Mouse (Mus musculus): ENCODE data around the gene Sem1.
"Not testable (repeated sequence)": the region's sequence is repeated elsewhere in the genome, so short reads cannot be mapped to it uniquely, and the experiment has no call there.

Gene Sem1

DNA sequence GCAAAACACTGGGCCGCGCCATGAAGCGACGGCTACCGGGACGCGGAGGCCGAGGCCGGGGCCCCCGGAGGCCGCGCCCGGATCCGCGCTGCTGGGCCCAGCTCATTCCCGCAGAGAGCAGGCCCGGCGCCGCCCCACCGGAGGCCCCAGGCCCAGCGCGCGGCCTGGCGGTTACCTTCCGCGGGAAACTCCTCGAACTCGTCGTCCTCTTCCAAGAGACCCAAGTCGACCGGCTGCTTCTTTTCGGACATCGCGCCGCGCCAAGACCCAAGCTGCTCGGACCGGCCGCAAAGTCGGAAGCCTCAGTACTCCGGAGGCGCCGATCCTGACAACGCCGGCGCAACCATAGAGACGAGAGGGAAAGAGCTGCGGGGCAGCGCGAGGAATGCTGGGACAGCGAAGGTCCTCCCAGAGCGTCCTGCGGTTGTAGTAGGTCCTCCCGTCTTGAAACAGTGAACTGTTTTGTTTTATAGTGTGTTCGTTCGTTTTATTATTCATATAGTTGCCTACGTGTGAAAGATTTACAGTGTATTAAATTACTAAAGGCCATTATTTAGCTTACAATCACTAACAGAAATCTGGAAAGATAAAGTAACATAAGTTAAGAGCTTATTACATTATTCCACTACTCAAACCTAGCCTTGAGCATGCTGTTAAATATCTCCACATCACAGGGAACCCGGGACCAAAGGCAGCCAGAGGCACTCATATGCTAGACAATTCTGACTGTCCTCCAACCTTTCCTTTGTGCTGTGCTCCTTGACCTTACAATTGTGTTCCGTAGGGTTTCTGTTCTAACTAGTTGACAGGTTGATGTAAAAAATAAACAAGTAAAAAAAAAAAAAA, at the start of gene Sem1:
TSS of gene Sem1 (minus strand) at position 360 of the 846 bp plus-strand sequence.
- DNase-seq = peak; percentile 75 to 82

DNA sequence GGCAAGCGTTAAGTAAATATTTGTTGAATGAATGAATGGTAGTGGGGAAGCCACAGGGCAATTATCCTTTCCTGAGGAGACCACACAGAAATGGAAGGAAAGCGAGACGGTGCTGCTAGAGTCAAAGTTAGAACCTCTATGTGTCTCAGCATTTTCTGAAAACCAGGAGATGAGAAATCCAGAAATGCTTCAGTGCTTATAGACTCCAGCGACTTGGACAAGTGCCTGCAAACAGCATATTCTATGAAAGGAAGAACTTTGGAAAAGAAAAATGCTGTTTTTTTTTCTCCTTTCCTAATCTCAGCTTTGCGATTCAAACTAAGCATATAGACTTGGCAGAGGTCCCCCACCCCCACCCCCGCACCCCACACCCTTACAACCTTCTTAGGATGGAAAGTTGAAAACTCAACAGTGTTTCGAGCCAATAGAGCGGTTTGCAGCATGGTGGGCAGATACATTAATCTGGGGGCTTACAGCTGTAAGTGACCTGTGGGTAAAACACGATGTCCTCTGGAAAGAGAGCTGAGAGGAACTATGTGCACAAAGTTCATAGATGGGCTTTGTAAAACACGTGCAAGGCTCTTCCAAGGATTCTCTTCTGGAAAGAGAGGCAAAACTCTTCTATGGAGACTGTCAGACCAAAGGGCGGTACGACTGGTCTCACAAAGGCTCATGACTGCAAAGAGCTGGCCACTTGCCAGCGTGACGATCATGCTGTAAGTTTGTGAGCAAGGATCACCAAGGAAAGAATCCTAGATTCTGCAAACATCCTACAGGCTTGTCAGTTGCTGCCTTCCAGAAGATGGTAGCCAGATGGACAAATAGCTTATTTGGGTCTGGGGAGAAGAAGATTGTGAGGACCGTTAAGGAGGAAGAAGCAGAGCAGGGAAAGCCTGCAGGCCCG, 44.6 kb upstream of the Sem1 start:
- no peak for DNase-seq

DNA sequence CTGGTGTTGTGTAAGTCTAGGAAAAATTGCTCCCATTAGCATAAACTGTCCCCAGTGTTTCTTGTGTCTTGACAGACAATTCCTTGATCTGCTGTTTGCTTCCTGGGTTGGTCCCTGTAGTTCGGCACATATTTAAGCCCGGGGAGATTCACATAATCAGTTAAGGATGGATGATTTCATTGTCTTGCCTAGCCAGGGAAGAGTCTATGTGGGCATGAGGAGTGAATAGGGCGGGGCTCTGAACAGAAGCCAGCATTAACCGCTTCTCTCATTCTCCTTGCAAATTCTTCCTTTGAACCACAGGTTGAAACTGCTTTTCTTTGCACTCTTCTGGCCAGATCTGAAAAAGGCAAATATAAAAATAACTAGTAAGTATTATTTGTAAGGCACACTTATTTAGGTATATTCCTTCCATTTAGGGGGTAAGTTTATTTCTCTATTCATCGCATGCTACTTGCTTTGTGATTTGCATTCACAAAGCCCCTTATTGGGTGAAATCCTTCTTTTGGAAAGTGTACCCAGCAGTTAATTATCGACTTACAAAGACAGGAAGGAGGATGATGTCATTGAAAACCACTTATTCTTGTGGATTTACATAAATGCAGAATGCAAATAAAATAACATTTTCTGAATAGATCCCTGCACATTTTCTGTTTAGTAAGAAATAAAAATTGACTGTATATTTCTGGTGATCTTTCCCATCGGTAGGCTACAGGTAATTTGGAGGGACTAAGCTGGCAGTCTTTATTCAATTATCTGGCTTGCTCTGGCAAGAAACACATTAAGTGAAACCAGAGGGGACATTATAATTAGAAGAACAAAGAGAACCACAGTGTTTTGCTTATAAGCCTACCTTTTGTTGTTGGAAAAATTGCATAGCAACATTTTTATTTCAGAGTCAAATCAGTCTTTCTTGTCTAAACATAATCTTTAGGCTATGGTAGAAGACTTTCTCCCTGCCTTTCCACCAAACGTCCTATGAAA, 25.4 kb upstream of the Sem1 start:
- DNase-seq = no peak

DNA sequence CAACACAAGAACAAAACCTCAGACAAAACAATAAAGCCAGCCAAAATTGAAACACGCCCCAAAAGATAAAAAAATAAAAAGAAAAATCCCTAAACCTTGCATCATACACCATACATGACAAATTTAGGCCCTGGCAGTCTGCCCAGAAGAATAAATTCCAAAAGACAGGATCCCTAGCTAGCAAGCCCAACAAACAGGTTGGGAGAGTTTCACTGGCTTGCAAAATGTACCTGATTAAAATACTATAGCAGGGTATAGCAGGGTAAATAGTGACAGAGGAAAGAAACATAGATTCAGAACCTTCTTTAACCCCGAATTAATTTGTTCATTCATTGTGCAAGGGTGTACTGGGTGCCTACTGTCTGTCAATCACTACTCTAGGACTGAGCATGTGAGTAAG, 7.8 kb upstream of the Sem1 start:
- no peak for DNase-seq

DNA sequence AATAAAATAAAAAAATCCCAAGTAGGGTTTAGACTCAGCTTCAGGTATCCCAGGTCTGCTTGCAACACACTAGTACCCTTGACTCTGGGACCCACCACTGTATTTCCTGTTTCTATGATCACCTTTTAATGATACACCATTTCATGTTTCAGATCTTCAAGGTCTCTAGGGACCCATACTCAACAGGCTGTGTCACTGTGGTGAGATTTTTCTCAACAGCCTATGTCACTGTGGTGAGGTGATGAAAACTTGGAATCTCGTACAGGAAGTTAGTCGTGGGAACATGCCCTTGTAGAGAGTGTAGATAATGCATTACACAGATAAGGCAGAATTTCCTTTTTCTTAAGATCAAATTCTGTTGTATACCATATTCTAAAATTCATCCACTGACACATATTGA, 3.4 kb upstream of the Sem1 start:
- DNase-seq = no peak

DNA sequence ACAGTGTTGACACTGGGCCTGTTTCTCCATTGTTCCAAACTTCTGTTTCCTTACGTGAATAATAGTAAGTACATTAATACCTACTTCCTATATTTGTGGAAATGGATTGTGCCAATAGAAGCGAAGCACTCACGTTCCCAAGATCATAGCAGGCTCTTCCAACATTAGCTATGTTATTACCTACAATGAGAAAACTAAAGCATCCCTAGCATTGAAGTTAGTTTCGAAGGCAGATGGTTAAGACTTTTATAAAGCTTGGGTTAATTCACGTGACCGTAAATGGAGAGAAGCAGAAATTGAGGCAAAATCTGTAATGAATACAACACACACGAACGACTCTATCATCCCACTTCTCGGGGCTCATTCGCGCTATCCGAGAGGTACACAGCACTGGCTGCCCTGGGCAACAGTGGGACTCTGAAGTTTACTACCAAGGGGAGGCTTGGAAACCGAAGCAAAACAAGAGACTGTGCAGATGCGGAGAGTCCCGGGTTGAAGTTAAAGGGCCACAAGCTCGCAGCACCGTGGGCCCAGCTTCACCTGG, 650 bp downstream of the Sem1 start:
- no peak for DNase-seq

DNA sequence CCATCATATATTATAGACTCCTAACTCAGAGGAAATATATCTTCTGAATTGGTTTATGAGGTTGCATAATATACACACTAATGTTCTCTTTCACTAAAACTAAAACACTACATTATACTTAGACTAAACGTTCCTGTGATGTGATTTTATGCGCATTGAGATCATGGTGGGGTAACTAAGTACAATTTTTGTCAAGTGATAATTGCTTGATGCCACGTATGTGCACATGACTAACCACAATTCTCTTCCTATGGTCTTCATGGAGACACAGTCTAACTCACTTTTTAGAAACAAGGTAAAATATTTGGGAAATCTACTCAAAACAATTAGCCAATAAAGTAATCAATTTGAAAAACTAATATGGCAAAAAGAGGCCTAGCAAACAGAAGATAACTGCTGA, 1.2 kb downstream of the Sem1 start:
- DNase-seq = no peak

DNA sequence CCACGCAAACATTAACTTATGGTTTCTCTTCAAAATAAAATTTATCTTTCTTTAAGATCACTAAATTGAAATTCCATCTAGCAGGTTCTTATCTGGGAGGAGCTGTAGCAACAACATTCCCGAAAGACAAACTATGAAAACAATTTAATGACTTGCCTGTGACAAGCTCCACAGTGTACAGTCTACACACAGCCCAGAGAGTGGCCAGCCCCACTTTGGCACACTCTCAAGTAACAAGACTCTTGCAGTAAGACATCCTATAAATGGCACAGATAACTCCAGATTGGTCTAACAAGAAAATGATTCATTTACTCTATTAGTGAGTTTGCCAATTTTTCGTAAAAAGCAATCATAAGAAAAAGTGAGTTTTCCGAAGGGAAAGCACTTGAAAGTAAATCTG, 2.7 kb downstream of the Sem1 start:
- no peak for DNase-seq

DNA sequence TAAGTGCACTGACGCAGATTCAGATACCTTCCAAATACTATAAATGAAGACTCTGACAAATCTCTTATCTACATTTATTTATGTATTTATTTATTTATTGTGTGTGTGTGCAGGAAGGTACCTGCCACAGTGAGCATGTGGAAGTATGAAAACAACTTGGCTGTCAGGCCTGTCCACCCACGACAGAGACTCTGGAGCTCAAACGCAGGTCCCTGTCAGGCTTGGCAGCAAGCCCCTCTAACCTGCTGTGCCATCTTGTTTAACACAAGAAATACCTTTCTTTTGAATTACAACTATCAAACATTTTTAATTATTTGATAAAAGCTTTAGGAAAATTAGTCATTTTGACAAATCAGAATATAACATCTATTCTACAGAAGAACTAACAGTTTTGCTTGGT, 10.0 kb downstream of the Sem1 start:
- DNase-seq = no peak

DNA sequence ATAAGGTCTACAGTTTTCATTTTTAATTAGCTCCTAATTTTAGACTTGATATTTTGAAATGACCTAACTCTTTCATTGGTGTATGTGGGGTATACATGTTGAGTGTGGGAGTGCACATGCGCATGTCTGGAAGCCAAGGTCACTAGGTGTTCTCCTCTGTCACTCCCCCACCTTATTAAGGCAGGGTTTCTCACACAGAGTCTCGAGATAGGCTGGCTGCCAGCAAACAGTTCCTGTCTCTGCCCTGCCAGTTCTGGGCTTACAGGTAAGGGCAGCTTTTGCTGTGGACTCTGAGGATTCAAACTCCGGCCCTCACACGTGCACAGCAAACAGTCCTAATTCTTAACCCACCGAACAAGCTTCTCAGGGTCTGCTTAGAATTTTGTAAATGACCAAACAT, 14.8 kb downstream of the Sem1 start:
- DNase-seq = no peak

DNA sequence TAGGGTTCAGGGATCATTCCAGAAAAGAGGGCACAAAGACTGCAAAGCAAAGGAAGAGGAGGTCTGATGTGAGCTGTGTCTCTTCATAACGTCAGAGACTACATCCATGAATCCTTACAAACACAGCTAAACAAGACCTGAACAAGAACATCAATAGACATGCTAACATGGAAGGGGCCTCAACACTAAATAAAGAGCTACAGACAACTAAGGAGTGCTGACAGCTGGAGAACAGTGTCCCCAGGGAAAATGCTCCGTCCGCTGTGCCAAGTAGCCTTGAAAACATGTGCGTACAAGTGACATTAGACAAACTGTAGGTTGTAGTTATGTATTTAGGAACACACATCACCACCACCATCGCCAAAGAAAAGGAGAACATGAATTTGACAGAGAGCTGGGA, 15.7 kb downstream of the Sem1 start:
- DNase-seq = no peak

DNA sequence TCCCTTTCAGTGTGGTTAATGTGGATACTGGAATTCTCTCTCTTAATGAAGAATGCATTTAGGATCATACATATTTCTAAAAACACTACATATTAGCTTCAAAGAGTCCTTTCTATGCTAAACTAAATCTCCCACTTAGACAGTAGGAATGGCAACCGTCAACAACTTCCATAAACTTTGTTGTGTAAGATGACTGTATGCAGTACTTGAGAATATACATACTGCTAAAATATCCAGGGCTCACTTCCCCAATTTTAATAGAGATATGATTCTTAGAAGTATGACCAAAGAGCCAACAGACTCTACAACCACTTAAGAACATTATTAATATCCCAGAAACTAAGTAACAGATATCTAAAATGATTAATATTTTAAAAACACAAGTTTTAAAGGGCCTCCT, 20.8 kb downstream of the Sem1 start:
- no peak for DNase-seq

DNA sequence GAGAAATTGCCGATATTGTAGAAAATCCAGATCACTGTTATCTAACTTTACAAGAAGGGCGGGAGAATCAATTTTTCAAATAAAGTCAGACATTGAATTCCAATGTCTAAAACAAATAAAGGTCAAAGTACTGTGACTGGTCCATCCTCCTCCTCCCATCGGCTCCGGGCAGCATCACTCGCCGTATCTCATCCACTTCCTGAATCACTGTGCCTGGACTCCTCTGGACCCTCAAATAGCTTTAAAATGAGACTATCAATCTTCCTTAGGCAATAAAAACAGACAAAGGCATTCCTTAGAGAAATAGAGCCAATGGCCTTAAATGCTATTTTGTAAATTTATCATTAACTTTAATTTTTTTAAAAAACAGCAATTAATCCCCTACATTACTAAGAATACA, 26.5 kb downstream of the Sem1 start:
- DNase-seq = no peak

DNA sequence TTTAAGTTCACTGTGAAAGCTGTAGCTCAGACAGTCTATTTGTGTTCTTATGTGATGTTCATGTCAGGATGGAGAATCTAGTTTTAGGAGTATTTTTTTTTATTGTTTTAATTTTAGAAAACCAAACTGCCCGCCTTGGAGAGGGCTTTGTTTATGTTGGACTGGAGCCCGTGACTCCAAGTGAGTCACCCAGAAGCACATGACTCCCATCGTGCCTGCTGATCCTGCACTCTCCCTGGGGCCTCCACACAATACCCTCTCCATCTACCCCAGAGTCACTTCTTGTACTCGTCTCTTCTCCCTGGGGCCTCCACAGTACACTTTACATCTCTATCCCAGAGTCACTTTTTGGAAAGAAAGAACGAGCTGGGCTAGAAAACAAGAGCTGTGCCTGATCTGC, 30.5 kb downstream of the Sem1 start:
- DNase-seq = no peak

DNA sequence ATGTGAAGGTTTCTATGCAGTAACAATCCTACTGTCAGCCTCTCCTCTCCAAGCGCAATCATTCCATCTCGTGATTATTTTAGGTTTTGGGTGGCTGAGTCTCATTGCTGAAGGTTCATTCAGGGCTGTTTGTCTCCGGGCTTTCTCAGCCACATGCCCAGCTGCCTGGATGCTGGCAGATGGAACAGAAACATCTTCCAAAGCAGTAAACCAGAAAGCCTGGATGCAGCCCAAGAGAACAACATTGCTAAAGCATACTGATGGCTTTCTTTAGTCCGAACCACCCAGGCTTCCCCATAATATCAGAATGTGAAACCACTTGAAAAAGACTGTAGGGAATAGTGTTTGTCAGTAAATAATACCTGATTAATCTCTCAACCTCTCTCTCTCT, 34.2 kb downstream of the Sem1 start:
- DNase-seq = no peak

DNA sequence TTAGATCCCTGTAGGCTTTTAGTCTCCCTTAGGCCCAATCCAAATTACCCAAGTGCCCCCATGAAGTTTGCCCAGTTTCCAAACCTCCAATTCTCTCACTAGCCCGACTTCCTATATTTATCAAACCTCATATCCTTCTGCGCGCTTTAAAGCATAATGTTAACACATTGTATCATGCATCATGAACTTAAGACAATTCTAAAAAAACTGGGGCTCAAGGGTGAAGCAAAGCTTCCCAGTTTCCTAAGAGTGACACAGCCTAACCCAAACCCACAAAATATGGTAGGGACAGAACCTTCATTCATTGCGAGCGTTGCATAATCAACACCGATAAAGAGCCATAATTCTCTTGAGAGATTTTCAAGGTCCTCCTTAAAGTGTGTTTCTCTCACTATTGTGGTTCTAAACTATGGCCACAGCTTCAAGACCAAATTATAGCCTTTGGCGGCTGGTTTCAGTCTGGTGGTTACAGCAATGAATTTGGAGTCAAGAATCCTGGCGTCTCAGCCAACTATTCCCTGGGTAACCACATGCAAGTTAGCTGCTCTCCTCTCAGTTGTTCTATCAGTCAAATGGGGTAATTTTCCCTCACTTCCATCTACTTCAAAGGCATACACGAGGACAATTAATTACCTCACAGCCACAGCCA, 34.7 kb downstream of the Sem1 start:
- no peak for DNase-seq

DNA sequence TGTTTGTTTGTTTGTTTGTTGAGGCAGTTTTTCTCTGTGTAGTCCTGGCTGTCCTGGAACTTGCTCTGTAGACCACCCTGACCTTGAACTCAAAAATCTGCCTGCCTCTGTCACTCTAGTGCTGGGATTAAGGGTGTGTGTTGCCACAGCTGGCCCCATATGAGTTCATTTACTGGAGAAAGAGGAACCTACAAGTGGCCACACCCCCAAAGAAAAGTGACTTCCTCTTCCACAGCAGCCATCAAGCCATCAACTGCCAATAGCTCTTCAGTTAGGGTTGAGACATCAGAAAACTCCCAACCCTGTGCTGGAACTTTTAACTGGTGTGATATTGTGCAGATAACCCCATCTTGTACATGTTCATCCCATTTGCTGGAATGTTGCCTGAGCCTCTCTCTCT, 36.3 kb downstream of the Sem1 start:
- no peak for DNase-seq

DNA sequence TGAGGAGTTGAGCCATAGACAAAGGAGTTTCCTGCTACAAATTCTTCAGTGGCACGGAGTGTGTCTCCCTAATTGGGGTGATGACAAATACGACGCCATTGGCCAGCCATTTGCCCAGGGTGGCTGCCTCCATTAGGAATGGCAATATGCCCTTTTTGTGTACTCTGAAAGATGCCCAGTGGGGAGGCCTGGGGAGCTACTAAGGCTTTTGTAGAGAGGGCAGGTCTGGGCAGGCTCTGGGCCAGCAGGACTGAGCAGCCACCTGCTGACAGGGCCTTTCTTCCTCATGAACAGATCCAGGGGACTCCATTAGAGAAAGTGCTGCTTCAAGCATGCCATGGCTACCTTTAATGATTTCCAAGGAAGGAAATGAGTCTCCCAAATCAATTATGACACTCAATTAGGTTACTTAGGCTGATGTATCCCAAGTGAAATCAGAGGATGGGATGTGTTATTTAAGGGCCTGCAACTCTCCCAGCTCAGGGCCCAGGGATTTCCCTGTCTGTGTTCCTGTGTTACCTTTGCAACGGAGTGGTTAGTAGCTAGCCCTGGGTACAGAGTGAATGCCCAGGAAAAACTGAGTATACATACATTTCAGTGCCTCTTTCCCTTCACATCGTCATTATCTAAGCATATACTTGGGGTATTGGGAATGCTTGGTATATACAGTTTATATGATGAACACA, 41.5 kb downstream of the Sem1 start:
- DNase-seq = no peak

DNA sequence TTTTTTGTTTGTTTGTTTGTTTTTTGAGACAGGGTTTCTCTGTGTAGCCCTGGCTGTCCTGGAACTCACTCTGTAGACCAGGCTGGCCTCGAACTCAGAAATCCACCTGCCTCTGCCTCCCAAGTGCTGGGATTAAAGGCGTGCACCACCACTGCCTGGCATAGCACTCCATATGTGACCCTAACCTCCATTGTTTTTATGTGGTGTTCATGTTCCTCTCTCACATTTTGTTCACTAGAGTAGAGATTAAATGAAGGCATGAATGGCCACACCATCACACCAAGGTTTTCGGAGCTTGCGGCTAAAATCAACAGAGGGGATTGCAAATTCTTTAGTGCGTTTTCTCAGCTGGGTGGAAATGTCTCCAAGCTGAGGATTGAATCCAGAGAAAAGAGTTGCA, 42.1 kb downstream of the Sem1 start:
- DNase-seq = not testable (repeated sequence)
